In genomic region chr4:47309886-47310625, GRCm38 (mm10) we compare ENCODE assay signal across 14 mouse cellular contexts. TPM values are rescaled to one million over a fixed set of nuclear protein-coding genes. Genes with fewer than 3 reads are reported as not detected.
DNase-seq lines count a peak whose midpoint lies in the region; ATAC-seq and TF ChIP-seq lines count a peak whose summit lies in the region.
"Had no signal": no experiment of that assay in that cellular context is flagged by ENCODE, and none has a peak within 500 bp of the region (broad histone marks: within the 10 kb centered on the region; RNA-seq: fewer than 3 reads in every experiment).

No protein-coding gene starts in this region.

- H3K4me2 ChIP-seq in heart, embryonic 15.5 days = no peak overlapping the region
- no peak overlapping the region for H3K4me2 ChIP-seq in heart, embryonic 12.5 days
- H3K4me2 ChIP-seq in myocyte (ENCODE audit: low read depth) = peak overlapping the region; percentile 48

- no peak for TF ChIP-seq POLR2A in myocyte (IDR thresholded peaks at IDR 0.05; ENCODE audit: insufficient read length, low read depth)

- H3K9me3 ChIP-seq in heart, embryonic 15.5 days (replicated peaks) = no peaks in the 10 kb centered on the region
- no peaks in the 10 kb centered on the region for H3K9me3 ChIP-seq in heart, embryonic 12.5 days (replicated peaks)
- H3K9me3 ChIP-seq: forebrain, embryonic 10.5 days had no signal

- H3K27ac ChIP-seq in heart, embryonic 15.5 days = 0 out of 2 replicates have a peak overlapping the region, but pooled peaks have one; percentile 44
- no peak overlapping the region for H3K27ac ChIP-seq in heart, embryonic 12.5 days (ENCODE audit: poor library complexity, severe bottlenecking)
- H3K27ac ChIP-seq: forebrain, embryonic 10.5 days; macrophage had no signal

- no peak overlapping the region for H3K4me3 ChIP-seq in heart, embryonic 15.5 days
- H3K4me3 ChIP-seq in heart, embryonic 12.5 days = no peak overlapping the region
- H3K4me3 ChIP-seq in myocyte = no peak overlapping the region
- H3K4me3 ChIP-seq: forebrain, embryonic 10.5 days had no signal

- no peaks in the 10 kb centered on the region for H3K27me3 ChIP-seq in heart, embryonic 15.5 days
- peaks cover 5% of the 10 kb centered on the region; the same call in 1 of the 2 replicates for H3K27me3 ChIP-seq in heart, embryonic 12.5 days (replicated peaks)
- H3K27me3 ChIP-seq in myocyte (ENCODE audit: control insufficient read depth, insufficient read depth, insufficient read length) = no peaks in the 10 kb centered on the region

- peak; percentile 22 for DNase-seq in T-cell, adult 2 months (ENCODE audit: low spot score)
- DNase-seq in thymus, postnatal 36 days = peak; percentile 57 to 81
- no peak for DNase-seq in kidney, postnatal 25 days
- no peak for DNase-seq in liver
- DNase-seq in layer of hippocampus, postnatal 10 days (ENCODE audit: low spot score in 2 of 2) = no peak
- DNase-seq: B cell, adult 2 months; cerebellum, adult 9-11 months; kidney, postnatal 14 days; right cerebral cortex, adult 18-20 months had no signal

- 0 out of 2 replicates have a peak, but pooled peaks have one; percentile 47 for ATAC-seq in heart, embryonic 15.5 days (replicated peaks; ENCODE audit: insufficient number of reproducible peaks, insufficient read depth, low FRiP score, low read depth)
- ATAC-seq in heart, embryonic 12.5 days (ENCODE audit: insufficient number of reproducible peaks, low FRiP score) = no peak

- H3K9ac ChIP-seq in heart, embryonic 15.5 days = no peak overlapping the region
- no peak overlapping the region for H3K9ac ChIP-seq in heart, embryonic 12.5 days

- no peaks in the 10 kb centered on the region for H3K36me3 ChIP-seq in heart, embryonic 15.5 days
- no peaks in the 10 kb centered on the region for H3K36me3 ChIP-seq in heart, embryonic 12.5 days
- H3K36me3 ChIP-seq in myocyte (ENCODE audit: control insufficient read depth, insufficient read depth) = no peaks in the 10 kb centered on the region
- H3K36me3 ChIP-seq: forebrain, embryonic 10.5 days had no signal

- H3K79me2 ChIP-seq in myocyte (ENCODE audit: control insufficient read depth, insufficient read depth) = no peaks in the 10 kb centered on the region

- 83% methylated on average over 12 of the region's 12 CpGs for WGBS in heart, embryonic 15.5 days
- WGBS in heart, embryonic 12.5 days = 82% methylated on average over 12 of the region's 12 CpGs

- H3ac ChIP-seq in myocyte (ENCODE audit: control insufficient read depth, insufficient read length) = no peak overlapping the region

- H3K4me1 ChIP-seq in heart, embryonic 15.5 days (replicated peaks) = peaks cover 24% of the 10 kb centered on the region
- peaks cover 22% of the 10 kb centered on the region for H3K4me1 ChIP-seq in heart, embryonic 12.5 days (replicated peaks)
- H3K4me1 ChIP-seq: forebrain, embryonic 10.5 days had no signal

TF ChIP-seq in myocyte, 11 proteins besides CTCF, POLR2A, EP300 and RAD21:
- TF ChIP-seq SRF (IDR thresholded peaks at IDR 0.05; ENCODE audit: control insufficient read depth, insufficient read length, low read depth) (no peak), MAX (IDR thresholded peaks at IDR 0.05; ENCODE audit: low read depth) (no peak), CEBPB (IDR thresholded peaks at IDR 0.05; ENCODE audit: insufficient read depth, poor library complexity, severe bottlenecking) (no peak), MYOG (IDR thresholded peaks at IDR 0.05; ENCODE audit: control insufficient read depth in 1 of 3, insufficient read depth in 1 of 3, insufficient read length in 2 of 3, low read depth in 2 of 3) (no peak), E2F4 (IDR thresholded peaks at IDR 0.05; ENCODE audit: insufficient read depth) (no peak)

RNA-seq across cellular contexts. Expression of gene Tgfbr1, which starts 43.0 kb away (rescaled TPM):
- 18.9 and 23.5 TPM in 2 replicates for polyA plus RNA-seq in heart, embryonic 15.5 days (2015; fragmentation: Nextera tagmentation; extraction: Ambion mirVana)
- 51.7 and 54.7 TPM in 2 replicates for polyA plus RNA-seq in heart, embryonic 12.5 days (2016; fragmentation: Nextera tagmentation; extraction: Ambion mirVana)
- polyA plus RNA-seq in myocyte (2012; fragmentation: generic; extraction: Trizol) = 2.7 TPM
- total RNA-seq in layer of hippocampus, postnatal 10 days (2021) = 10 to 100 TPM; 24.3 to 26.8 TPM

Comparison
In these comparisons a context has a peak if more than half of its experiments do, and no peak if none do; other contexts are left out.
1. DNase-seq: peak in T-cell, adult 2 months (single experiment) and thymus, postnatal 36 days (2 of 2); none in kidney, postnatal 25 days (0 of 2), liver (single experiment) and layer of hippocampus, postnatal 10 days (0 of 2).